Mouse (Mus musculus) cortical plate, adult 2 months (tissue): ENCODE data around the gene Elavl2.

Source experiments
- CTCF ChIP-seq: fragments of 200-500 bp; IDR thresholded peaks from 2 replicates; pipeline ENCODE4 v1.5.1; 2011; ENCODE audit warnings: mild to moderate bottlenecking, control low read depth, low read length; ENCODE audit not compliant: insufficient read depth; ENCODE audit errors: extremely low read depth
- POLR2A ChIP-seq: fragments of 200-500 bp; IDR thresholded peaks from 2 replicates; pipeline ENCODE4 v1.6.1; 2011; ENCODE audit warnings: mild to moderate bottlenecking, low read length, control low read depth; ENCODE audit not compliant: insufficient read depth; ENCODE audit errors: extremely low read depth

GRCm38 (mm10) chr4:91374571-91375371, 25.8 kb downstream of the Elavl2 start:
- TF ChIP-seq CTCF (no peak), POLR2A (no peak)
